Mouse (Mus musculus) CD4-positive, CD25-positive, alpha-beta regulatory T cell, adult 2 months (primary cell): ENCODE measurements at regions not wholly inside any gene's neighbourhood (a gene's known extent, or its start where the extent isn't known, plus 50 kb on each side); places are given as distances from the start of the nearest gene placed in this dataset.
A peak's percentile ranks its signal among the peaks of the same experiment; 100 is the strongest.
"Not testable (repeated sequence)": the region's sequence is repeated elsewhere in the genome, so short reads cannot be mapped to it uniquely, and the experiment has no call there.

Experiments used
- DNase-seq: peaks from one replicate; pipeline ENCODE4 v3.0.0-alpha.2; 2012; ENCODE audit warnings: low read depth, low spot score

- DNase-seq, result peak; percentile 68
Measured at GRCm38 (mm10) chr16:65629186-65629585, 66.7 kb upstream of the Chmp2b start.

DNA sequence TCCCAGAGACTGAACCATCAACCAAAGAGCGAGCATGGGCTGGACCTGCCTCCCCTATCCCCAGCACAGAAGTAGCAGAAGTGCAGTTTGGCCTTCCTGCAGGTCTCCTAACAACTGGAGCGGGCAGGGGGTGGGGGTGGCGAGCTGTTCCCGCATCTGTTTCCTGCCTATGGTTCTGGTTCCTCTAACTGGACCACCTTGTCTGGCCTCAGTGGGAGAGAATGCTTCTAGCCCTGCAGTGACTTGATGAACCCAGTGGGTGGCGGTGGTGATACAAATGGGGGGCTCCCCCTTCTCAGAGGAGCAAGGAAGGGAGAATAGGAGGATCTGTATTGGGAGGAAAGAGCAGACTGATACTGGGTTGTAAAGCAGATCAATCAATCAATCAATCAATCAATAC, 69.2 kb upstream of the Chmp2b start:
- no peak for DNase-seq

- DNase-seq, result not testable (repeated sequence)
Measured at GRCm38 (mm10) chr16:65646741-65647140, 84.2 kb upstream of the Chmp2b start.

DNA sequence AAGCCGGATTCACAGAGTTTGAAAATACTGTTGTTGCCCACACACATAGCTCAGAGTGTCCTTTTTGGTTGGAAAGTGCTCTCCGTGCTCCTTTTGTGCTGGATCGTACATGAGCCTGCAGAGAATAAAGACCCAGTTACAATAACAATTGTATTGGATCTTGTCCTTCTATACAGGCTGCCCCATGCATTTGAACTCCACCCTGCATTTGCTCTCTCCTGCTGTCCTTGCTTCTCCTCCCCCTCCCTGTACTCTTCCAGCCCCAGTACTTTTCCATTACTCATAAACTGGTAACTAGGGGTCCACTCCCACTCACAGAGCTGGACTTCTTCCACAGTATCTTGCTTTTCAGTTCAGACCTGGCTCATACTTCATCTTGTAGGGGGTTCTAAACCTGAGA, 86.5 kb upstream of the Chmp2b start:
- no peak for DNase-seq

GRCm38 (mm10) chr16:65655490-65655889, 93.0 kb upstream of the Chmp2b start:
- no peak for DNase-seq

- DNase-seq, result no peak
Measured at GRCm38 (mm10) chr16:65657829-65658228, 95.3 kb upstream of the Chmp2b start.

DNA sequence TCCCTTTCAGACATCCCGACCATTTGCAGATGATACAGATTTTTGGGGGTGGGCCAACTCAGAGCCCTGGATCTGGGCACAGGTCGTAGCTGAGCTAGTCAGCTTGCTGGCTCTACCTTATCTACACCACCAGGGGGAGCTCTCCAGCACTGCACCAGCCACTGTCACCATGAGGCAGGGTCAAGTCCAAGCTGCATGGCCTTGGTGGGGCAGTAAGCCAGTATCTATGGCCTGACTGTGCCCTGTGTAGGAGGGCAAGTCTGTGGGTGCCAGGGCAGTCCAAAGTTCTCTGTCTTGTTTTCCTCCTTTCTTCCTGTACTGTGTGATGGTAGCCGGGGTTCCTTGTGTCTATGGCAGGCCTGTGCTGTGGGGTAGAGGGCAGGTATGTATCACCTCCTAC, 102.3 kb upstream of the Chmp2b start:
- DNase-seq, result peak; percentile 21

GRCm38 (mm10) chr16:65672116-65672515, 109.6 kb upstream of the Chmp2b start:
- DNase-seq, result no peak

- no peak for DNase-seq
Measured at GRCm38 (mm10) chr16:65683089-65683488, 120.6 kb upstream of the Chmp2b start.

DNA sequence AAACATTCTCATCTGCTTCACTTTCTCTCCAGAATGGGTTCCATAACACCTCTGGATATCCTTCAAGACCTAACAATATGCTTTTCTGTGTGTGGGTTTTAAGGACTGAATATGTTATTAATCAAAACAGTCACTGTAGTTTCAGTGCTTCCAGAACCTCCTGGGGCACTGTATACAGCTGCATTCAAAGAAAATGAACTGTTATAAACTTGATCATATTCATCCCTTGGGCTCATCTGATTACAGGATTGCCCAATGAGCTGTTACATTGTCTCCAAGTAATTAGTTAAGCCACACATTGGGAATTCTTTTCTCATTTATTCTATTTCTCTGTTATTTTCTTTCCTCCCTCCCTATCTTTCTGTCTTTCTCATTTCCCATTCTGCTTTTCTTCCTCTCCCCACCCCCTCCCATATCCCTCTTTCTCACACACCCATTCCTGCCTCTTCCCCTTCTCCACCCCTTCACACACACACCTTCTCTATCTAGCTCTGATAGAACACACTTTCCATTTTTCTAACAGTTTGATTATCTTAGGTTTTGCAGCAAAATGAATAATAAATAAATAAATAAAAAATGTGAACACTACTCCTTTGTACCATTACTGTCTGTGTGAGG, 121.3 kb upstream of the Chmp2b start:
- no peak for DNase-seq

DNA sequence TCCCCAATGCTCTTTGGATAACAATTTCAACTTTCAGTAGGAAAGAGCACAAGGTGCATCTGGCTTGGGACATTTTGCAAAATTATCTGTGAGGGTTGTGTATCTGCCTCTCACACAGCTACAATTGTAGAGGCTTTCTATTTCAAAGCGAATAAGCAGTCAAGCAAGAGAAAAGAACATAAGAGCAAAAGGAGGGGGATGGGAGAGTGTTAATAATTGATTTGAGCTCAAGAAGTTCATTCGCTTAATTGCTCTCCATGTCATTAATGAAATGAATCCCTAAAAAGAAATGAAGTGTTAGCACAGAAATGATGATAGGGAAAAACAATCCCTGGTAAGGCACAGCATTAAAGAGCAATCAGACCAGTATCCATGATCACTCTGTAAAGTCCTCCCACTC, 121.4 kb upstream of the Vgll3 start:
- DNase-seq, result no peak

DNA sequence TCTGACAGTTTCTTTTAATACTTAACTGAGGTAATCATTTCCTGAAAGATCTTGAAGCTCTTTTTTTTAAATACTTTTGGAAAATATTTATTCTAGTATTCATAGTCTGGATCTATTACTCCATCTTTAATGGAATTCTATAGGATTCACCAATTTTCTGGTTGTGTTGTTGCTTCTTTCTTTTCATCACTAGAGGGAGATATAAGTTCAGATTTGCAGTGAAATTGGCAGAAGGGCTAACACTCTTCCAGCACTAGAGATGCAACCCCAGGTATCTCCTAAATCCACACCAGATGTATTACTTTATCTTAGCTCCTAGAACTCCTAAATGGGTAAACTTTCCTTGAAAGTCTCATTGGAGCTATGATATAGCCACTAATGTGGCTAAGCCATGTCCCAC, 99.4 kb upstream of the Vgll3 start:
- DNase-seq, result no peak

DNA sequence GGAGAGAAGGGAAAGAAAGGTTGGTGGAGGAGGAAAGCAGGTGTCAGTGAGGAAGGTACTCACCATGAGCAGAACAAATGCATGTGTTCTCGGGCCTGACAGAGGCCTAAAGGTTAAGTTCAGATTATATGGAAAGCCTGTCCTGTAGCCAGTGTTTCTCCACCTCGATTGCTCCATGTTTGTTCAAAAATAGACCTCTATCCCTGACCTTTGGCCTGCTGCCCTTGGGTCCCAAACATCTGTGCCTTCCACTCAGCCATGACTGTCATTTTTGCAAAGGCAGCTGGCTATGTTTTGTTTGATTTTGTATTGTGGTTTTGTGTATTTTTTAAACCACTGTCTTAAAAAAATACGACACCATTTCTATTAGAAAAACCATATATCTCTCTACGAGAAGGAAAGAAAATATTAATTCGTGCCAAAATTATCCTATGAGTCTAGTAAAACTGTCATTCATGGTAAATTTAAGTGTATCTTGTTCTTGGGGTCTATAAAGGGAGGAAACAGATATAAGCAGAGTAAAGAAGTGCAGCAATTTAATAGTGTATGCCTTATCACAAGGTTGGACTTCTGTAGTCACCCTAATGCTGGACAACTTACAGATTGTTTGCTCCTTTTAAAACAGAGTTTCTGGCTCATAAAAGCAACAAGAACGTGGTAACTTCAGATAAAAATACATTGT, 96.1 kb upstream of the Vgll3 start:
- no peak for DNase-seq

- DNase-seq, result no peak
Measured at GRCm38 (mm10) chr16:65720953-65721352, 94.1 kb upstream of the Vgll3 start.

DNA sequence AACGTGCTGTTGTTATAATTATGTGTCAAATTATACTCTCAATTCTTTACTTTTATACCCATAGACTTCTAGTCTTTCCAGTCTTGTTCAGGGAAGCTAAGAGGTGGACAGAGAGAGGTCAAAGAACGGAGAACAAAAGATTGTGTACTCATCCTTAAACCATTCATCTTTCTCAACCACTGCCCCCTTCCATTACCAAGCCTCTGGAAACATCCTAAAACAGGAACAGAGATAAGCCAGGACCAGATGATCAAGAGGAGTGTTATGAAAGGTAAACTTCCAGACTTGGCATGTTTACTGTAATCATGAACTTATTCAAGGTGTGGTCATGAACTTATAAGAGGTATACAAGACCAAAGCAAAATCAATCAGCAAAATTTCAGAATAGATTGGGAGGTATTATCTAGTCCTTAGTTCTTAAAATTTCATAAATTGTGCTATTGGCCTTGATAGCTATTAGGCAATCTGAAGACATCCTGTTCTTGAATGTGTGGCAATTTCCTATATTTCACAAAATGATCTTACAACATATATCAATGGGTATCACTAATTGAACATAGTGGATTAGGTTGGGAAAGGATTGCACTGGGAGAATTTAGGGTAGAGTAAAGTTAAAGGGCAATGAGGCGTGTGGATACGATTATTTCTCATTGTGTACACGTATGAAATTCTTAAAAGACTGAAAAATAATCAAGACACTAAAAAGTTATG, 89.3 kb upstream of the Vgll3 start:
- DNase-seq, result no peak

DNA sequence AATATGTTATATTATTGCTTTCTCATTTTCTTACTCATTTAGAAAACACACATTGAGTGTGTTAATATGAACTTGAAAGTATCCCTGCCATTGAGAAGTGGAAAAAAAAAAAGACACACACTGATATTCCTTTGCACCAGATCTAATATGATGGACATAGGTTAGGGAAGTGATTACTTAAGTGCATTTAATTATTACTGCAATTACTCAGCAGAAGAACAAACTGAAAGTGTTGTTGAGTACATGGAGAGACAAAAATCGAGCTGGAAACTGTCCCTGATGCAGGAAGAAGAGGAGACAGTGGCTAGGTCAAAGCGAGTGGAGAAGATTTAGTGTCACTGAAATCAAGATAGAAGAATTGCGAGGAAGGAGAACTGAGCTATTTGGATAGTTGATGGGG, 88.8 kb upstream of the Vgll3 start:
- no peak for DNase-seq

GRCm38 (mm10) chr16:65729322-65729721, 85.7 kb upstream of the Vgll3 start:
- DNase-seq, result no peak

DNA sequence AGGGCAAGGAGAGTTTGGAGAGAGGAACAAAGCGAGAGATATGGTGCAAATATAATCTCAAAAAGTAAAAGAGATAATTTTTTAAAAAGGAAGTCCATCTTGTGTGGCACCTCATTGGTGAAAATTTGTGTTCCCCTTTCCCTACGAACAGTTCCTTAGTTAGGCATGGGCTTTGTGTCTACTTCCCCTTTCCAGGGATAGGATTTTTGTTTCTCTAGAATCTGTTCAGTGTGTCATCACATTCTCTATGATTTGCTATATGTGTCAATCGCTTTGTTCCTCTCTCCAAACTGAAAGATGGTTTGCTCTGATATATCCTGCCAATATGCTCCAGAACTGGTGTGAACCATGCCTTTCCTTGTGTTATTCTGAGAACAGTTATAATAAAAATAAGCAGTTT, 75.4 kb upstream of the Vgll3 start:
- DNase-seq, result no peak

DNA sequence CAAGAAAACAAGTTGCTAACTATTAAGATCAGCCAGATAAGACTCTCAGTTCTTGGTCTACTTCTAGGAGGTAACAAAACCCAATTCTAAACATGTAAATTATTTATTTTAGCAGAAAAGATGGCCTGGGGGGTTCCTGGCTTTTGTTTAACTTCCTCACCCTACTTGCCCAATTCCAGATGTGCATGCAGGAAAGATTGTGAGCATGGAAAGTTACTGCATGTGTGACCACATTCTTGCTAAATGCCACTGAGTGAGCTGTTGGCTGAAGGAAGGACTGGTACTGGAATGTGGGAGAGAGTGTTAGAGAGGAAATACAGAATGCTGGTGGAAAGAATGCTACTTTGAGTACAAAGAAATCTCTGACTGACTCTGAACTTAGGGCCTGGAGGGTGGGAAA, 72.1 kb upstream of the Vgll3 start:
- no peak for DNase-seq

DNA sequence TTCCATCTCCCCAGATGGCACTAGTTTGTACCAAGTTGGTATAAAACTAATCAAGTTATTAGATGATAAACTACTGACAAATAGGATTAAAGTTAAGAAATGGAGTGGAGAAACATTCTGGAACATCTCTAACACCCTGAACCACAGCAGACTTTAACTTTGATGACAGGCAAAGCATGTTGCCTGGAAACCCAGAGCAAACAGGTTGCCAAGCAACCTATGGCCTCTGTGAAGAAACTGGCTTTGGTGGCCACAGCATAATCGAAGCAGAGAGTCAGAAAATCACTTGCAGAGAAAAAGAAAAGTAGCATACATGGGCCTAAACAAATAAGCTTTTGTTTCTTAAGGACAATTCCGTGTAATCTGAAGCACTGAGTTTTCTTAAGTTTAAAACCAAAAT, 59.4 kb upstream of the Vgll3 start:
- DNase-seq, result no peak
